Mouse (Mus musculus) cortical plate, adult 2 months (tissue): Measurements from ENCODE around the gene Scn4b. TPM values are rescaled to one million over a fixed set of nuclear protein-coding genes. Genes with fewer than 3 reads are reported as not detected.

Source experiments
- H3K27ac ChIP-seq: fragments of 200-500 bp; 2 replicates; pipeline ENCODE4 v1.5.1; 2012; ENCODE audit warnings: low read length, control low read depth, inconsistent platforms; ENCODE audit not compliant: insufficient read depth
- H3K4me1 ChIP-seq: fragments of 200-500 bp; 2 replicates; pipeline ENCODE4 v1.6.1; 2011; ENCODE audit warnings: low read length; ENCODE audit not compliant: control insufficient read depth, insufficient read depth
- H3K4me3 ChIP-seq: fragments of 200-500 bp; 2 replicates; pipeline ENCODE4 v1.5.1; 2011; ENCODE audit warnings: mild to moderate bottlenecking, low read length, control low read depth; ENCODE audit not compliant: insufficient read depth
- CTCF ChIP-seq: fragments of 200-500 bp; IDR thresholded peaks from 2 replicates; pipeline ENCODE4 v1.5.1; 2011; ENCODE audit warnings: mild to moderate bottlenecking, control low read depth, low read length; ENCODE audit not compliant: insufficient read depth; ENCODE audit errors: extremely low read depth
- POLR2A ChIP-seq: fragments of 200-500 bp; IDR thresholded peaks from 2 replicates; pipeline ENCODE4 v1.6.1; 2011; ENCODE audit warnings: mild to moderate bottlenecking, low read length, control low read depth; ENCODE audit not compliant: insufficient read depth; ENCODE audit errors: extremely low read depth
- polyA plus RNA-seq: library from polyadenylated mRNA; depleted of rRNA; stranded (reverse); fragments of >200 nt; gene quantifications from 2 replicates; pipeline ENCODE4 v1.2.3, GENCODE M21; 2012

Scn4b gene
- polyA plus RNA-seq, 1 experiment, result 87.5 TPM

DNA sequence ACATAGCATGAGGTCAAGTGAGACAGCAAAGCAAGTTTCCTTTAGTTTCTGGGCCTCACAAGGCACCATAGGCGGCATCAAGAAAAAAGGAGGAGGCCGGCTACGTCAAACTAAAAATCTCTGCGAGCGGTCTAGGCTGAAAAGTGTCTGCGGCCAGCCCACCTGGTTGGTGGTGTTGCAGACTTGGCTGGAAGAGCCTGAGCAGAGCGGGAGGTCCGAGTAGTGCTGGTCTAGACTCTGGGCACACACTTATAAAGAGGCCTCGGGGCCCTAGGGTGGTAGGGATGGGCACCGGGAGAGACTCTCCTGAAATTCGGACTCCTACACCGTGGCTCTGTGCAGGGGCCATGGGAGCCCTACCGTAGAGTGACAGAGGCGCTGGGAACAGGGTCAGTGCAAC lies 22.5 kb upstream of the Scn4b start:
- peaks cover 10% of the 10 kb centered on the region for H3K4me1 ChIP-seq
- H3K27ac ChIP-seq, result no peak overlapping the region
- H3K4me3 ChIP-seq, result peak overlapping the region; percentile 40
- TF ChIP-seq CTCF (no peak), POLR2A (0 out of 2 replicates have a peak, but pooled peaks have one; percentile 41)

- no peak overlapping the region for H3K27ac ChIP-seq
- peaks cover 12% of the 10 kb centered on the region for H3K4me1 ChIP-seq
- no peak overlapping the region for H3K4me3 ChIP-seq
- no peak for TF ChIP-seq POLR2A
- no peak for TF ChIP-seq CTCF
These were observed 21.4 kb upstream of the Scn4b start for GRCm38 (mm10) chr9:45116819-45117218.

- no peak for TF ChIP-seq CTCF
- no peak for TF ChIP-seq POLR2A
These were observed 20.3 kb upstream of the Scn4b start, which contains the start of gene Scn2b for GRCm38 (mm10) chr9:45117741-45118431. Gene Scn2b, plus strand, starts transcription at chr9:45117782.

DNA sequence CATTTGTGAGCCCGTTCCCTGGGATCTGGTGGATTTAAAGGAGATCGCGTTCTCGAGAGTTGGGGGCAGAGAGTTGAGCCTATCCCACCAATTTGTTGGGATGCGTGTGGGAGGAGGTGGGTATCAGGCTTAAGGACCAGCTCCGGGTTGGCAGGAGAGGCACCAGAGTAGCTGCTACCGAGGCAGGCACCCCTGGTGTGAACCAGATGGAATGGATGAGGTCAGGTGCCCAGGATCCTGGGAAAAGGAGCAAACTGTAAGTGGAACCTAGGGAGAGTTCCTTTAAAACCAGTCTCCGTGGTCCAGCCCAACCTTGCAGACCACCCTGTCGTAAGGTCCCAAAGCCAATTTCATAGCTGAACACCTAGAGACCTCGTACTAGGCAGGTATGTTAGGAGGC lies 19.6 kb upstream of the Scn4b start:
- Histone ChIP-seq H3K4me1 (peaks cover 14% of the 10 kb centered on the region), H3K27ac (peak overlapping the region; percentile 7; the same call in 1 of the 2 replicates), H3K4me3 (peak overlapping the region; percentile 99)
- TF ChIP-seq POLR2A, result peak; percentile 27; the same call in 1 of the 2 replicates
- no peak for TF ChIP-seq CTCF

More at GRCm38 (mm10) chr9:45117741-45118431, 20.3 kb upstream of the Scn4b start, which contains the start of gene Scn2b:
- Histone ChIP-seq H3K27ac (peak within 1 kb of the TSS; percentile 89), H3K4me3 (peak within 1 kb of the TSS; percentile 99), H3K4me1 (peaks cover 12% of the 10 kb centered on the region)

- H3K4me1 ChIP-seq, result peaks cover 14% of the 10 kb centered on the region
- no peak overlapping the region for H3K27ac ChIP-seq
- H3K4me3 ChIP-seq, result peak overlapping the region; percentile 99; the same call in 1 of the 2 replicates
- TF ChIP-seq POLR2A, result no peak
- TF ChIP-seq CTCF, result no peak
These were observed 18.8 kb upstream of the Scn4b start for GRCm38 (mm10) chr9:45119316-45119953.

DNA sequence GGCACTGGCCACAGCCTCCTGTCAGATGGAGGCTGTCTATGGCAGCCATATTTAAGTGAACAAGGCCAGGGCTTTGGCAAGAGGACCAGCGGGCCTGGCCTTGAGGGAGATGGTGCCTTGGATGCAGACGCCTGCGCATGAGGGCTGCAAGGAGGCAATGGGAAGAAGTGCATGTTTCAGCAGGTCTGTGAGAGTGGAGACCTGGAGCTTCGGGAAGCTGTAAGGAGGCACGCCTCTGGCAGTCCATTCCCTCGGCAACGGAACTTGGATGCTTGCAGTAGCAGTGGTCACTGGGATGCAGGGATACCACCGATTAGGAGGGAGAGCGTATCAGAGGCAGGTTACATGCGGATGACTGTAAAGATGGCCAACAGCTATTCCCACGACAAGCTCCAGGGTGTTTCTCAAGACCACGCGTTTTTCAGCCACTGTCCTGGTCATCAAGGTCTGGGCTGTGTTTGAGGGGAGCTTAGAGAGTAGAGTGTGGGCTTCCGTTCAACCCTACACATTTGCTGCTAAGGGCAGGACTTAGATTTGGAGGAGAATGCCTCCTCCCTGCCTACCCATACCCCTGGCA lies 18.2 kb upstream of the Scn4b start:
- Histone ChIP-seq H3K27ac (0 out of 2 replicates have a peak overlapping the region, but pooled peaks have one; percentile 15), H3K4me3 (peak overlapping the region; percentile 23)

GRCm38 (mm10) chr9:45120567-45120966 lies 17.6 kb upstream of the Scn4b start:
- peaks cover 14% of the 10 kb centered on the region for H3K4me1 ChIP-seq
- no peak for TF ChIP-seq POLR2A
- TF ChIP-seq CTCF, result no peak
- peak overlapping the region; percentile 23; the same call in 1 of the 2 replicates for H3K4me3 ChIP-seq
- H3K27ac ChIP-seq, result peak overlapping the region; percentile 15

More for the DNA sequence above, 18.2 kb upstream of the Scn4b start:
- no peak for TF ChIP-seq CTCF
- TF ChIP-seq POLR2A, result no peak
- peaks cover 14% of the 10 kb centered on the region for H3K4me1 ChIP-seq

- Histone ChIP-seq H3K27ac (peak overlapping the region; percentile 15; the same call in 1 of the 2 replicates), H3K4me1 (peaks cover 14% of the 10 kb centered on the region), H3K4me3 (peak overlapping the region; percentile 23; the same call in 1 of the 2 replicates)
- TF ChIP-seq POLR2A, result peak; percentile 58
- no peak for TF ChIP-seq CTCF
These were observed 17.2 kb upstream of the Scn4b start for GRCm38 (mm10) chr9:45121001-45121400.

- H3K4me3 ChIP-seq, result peak overlapping the region; percentile 22
- peak; percentile 3; the same call in 1 of the 2 replicates for TF ChIP-seq POLR2A
- peak; percentile 92 for TF ChIP-seq CTCF
- no peak overlapping the region for H3K27ac ChIP-seq
- H3K4me1 ChIP-seq, result peaks cover 14% of the 10 kb centered on the region
These were observed 16.4 kb upstream of the Scn4b start for GRCm38 (mm10) chr9:45121769-45122168.

DNA sequence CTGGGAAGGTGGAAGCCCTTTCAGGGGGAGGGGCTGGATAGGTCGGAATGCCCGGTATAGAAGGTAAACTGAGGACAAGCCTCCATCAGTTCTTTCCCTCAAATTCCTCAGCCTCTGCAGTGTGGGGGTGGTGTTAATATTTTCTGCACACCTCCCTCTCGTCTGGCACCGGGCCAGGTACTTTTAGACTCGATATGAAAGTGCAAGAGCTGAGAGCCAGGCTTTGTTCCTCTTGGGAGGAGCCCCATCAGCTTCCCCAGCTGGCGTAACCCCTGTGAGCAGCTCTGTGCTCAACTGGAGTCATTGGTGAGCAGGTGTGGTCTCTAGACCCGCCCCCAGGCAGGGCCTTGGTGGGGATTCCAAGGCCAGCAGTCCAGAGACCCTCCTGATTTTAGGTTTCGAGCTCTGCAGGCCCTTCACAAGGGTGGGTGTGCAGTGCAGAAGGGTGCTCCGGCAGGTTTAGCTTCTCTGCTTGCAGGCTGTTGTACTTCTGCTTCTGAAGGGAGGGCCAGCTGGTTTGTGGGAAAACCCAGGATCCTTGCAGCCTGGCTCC lies 15.9 kb upstream of the Scn4b start:
- TF ChIP-seq CTCF (no peak), POLR2A (no peak)
- H3K4me1 ChIP-seq, result peaks cover 14% of the 10 kb centered on the region
- H3K27ac ChIP-seq, result no peak overlapping the region
- H3K4me3 ChIP-seq, result peak overlapping the region; percentile 22
